Mouse (Mus musculus): Measurements from ENCODE around the gene Fbxo47. TPM values are rescaled to one million over a fixed set of nuclear protein-coding genes. Genes with fewer than 3 reads are reported as not detected.

Gene Fbxo47
- polyA plus RNA-seq, 1 experiment from 2014 or later, result 1.0 TPM

- Histone ChIP-seq H3K4me2 (replicated peaks; ENCODE audit: low read depth, low read length) (no peak overlapping the region), H3K4me3 (ENCODE audit: low read depth, low read length) (no peak overlapping the region), H3K9me3 (ENCODE audit: control insufficient read depth, low read length) (no peaks in the 10 kb centered on the region), H3K4me1 (replicated peaks; ENCODE audit: control insufficient read depth, insufficient read depth, low read length) (no peaks in the 10 kb centered on the region), H3K27me3 (ENCODE audit: control insufficient read depth, insufficient read depth, low read length) (no peaks in the 10 kb centered on the region), H3K27ac (ENCODE audit: low read depth, low read length) (no peak overlapping the region), H3K36me3 (ENCODE audit: control insufficient read depth, insufficient read depth, low read length) (no peaks in the 10 kb centered on the region), H3K9ac (ENCODE audit: low read depth, low read length) (no peak overlapping the region)
- WGBS, result 93% methylated on average over 3 of the region's 3 CpGs
- no peak for DNase-seq (ENCODE audit: low spot score)
- no peak for ATAC-seq (ENCODE audit: low FRiP score)
Measured at GRCm38 (mm10) chr11:97866091-97866888, 17.7 kb downstream of the Fbxo47 start.

- no peak for DNase-seq (ENCODE audit: low spot score)
- no peaks in the 10 kb centered on the region for H3K9me3 ChIP-seq (ENCODE audit: control insufficient read depth, low read length)
- H3K27ac ChIP-seq (ENCODE audit: low read depth, low read length), result no peak overlapping the region
- 84% methylated on average over 5 of the region's 5 CpGs for WGBS
- no peak for ATAC-seq (ENCODE audit: low FRiP score)
- H3K36me3 ChIP-seq (ENCODE audit: control insufficient read depth, insufficient read depth, low read length), result no peaks in the 10 kb centered on the region
- H3K4me3 ChIP-seq (ENCODE audit: low read depth, low read length), result no peak overlapping the region
- H3K4me1 ChIP-seq (replicated peaks; ENCODE audit: control insufficient read depth, insufficient read depth, low read length), result no peaks in the 10 kb centered on the region
- H3K27me3 ChIP-seq (ENCODE audit: control insufficient read depth, insufficient read depth, low read length), result no peaks in the 10 kb centered on the region
- H3K4me2 ChIP-seq (replicated peaks; ENCODE audit: low read depth, low read length), result no peak overlapping the region
- H3K9ac ChIP-seq (ENCODE audit: low read depth, low read length), result no peak overlapping the region
Measured at GRCm38 (mm10) chr11:97865421-97865820, 18.5 kb downstream of the Fbxo47 start.

- 69% methylated on average over 2 of the region's 2 CpGs for WGBS
- H3K27me3 ChIP-seq (ENCODE audit: control insufficient read depth, insufficient read depth, low read length), result no peaks in the 10 kb centered on the region
- H3K4me2 ChIP-seq (replicated peaks; ENCODE audit: low read depth, low read length), result no peak overlapping the region
- H3K36me3 ChIP-seq (ENCODE audit: control insufficient read depth, insufficient read depth, low read length), result no peaks in the 10 kb centered on the region
- ATAC-seq (ENCODE audit: low FRiP score) (no peak), DNase-seq (ENCODE audit: low spot score) (no peak)
- no peaks in the 10 kb centered on the region for H3K9me3 ChIP-seq (ENCODE audit: control insufficient read depth, low read length)
- no peaks in the 10 kb centered on the region for H3K4me1 ChIP-seq (replicated peaks; ENCODE audit: control insufficient read depth, insufficient read depth, low read length)
- no peak overlapping the region for H3K4me3 ChIP-seq (ENCODE audit: low read depth, low read length)
- H3K27ac ChIP-seq (ENCODE audit: low read depth, low read length), result no peak overlapping the region
- H3K9ac ChIP-seq (ENCODE audit: low read depth, low read length), result no peak overlapping the region
Measured at GRCm38 (mm10) chr11:97862148-97862547, 21.8 kb downstream of the Fbxo47 start.

GRCm38 (mm10) chr11:97855473-97855872 lies 28.5 kb downstream of the Fbxo47 start:
- ATAC-seq (ENCODE audit: low FRiP score), result no peak
- 92% methylated on average over 2 of the region's 2 CpGs for WGBS
- no peaks in the 10 kb centered on the region for H3K36me3 ChIP-seq (ENCODE audit: control insufficient read depth, insufficient read depth, low read length)

GRCm38 (mm10) chr11:97851601-97852000 lies 32.4 kb downstream of the Fbxo47 start:
- Histone ChIP-seq H3K4me2 (replicated peaks; ENCODE audit: low read depth, low read length) (no peak overlapping the region), H3K9ac (ENCODE audit: low read depth, low read length) (no peak overlapping the region), H3K9me3 (ENCODE audit: control insufficient read depth, low read length) (no peaks in the 10 kb centered on the region), H3K27me3 (ENCODE audit: control insufficient read depth, insufficient read depth, low read length) (no peaks in the 10 kb centered on the region), H3K36me3 (ENCODE audit: control insufficient read depth, insufficient read depth, low read length) (no peaks in the 10 kb centered on the region), H3K4me1 (replicated peaks; ENCODE audit: control insufficient read depth, insufficient read depth, low read length) (no peaks in the 10 kb centered on the region), H3K4me3 (ENCODE audit: low read depth, low read length) (no peak overlapping the region), H3K27ac (ENCODE audit: low read depth, low read length) (no peak overlapping the region)
- WGBS, result 89% methylated on average over 2 of the region's 2 CpGs
- ATAC-seq (ENCODE audit: low FRiP score), result no peak
- no peak for DNase-seq (ENCODE audit: low spot score)

More at GRCm38 (mm10) chr11:97855473-97855872, 28.5 kb downstream of the Fbxo47 start:
- no peak for DNase-seq (ENCODE audit: low spot score)
- H3K4me3 ChIP-seq (ENCODE audit: low read depth, low read length), result no peak overlapping the region
- H3K27me3 ChIP-seq (ENCODE audit: control insufficient read depth, insufficient read depth, low read length), result no peaks in the 10 kb centered on the region
- H3K27ac ChIP-seq (ENCODE audit: low read depth, low read length), result no peak overlapping the region
- no peak overlapping the region for H3K4me2 ChIP-seq (replicated peaks; ENCODE audit: low read depth, low read length)
- H3K9me3 ChIP-seq (ENCODE audit: control insufficient read depth, low read length), result no peaks in the 10 kb centered on the region
- no peaks in the 10 kb centered on the region for H3K4me1 ChIP-seq (replicated peaks; ENCODE audit: control insufficient read depth, insufficient read depth, low read length)
- no peak overlapping the region for H3K9ac ChIP-seq (ENCODE audit: low read depth, low read length)

GRCm38 (mm10) chr11:97850367-97850766 lies 33.6 kb downstream of the Fbxo47 start:
- DNase-seq (ENCODE audit: low spot score) (no peak), ATAC-seq (ENCODE audit: low FRiP score) (no peak)
- 73% methylated on average over 6 of the region's 6 CpGs for WGBS
- H3K9ac ChIP-seq (ENCODE audit: low read depth, low read length), result no peak overlapping the region
- no peaks in the 10 kb centered on the region for H3K9me3 ChIP-seq (ENCODE audit: control insufficient read depth, low read length)
- H3K4me3 ChIP-seq (ENCODE audit: low read depth, low read length), result no peak overlapping the region
- H3K27me3 ChIP-seq (ENCODE audit: control insufficient read depth, insufficient read depth, low read length), result no peaks in the 10 kb centered on the region
- no peaks in the 10 kb centered on the region for H3K36me3 ChIP-seq (ENCODE audit: control insufficient read depth, insufficient read depth, low read length)
- no peak overlapping the region for H3K27ac ChIP-seq (ENCODE audit: low read depth, low read length)
- no peak overlapping the region for H3K4me2 ChIP-seq (replicated peaks; ENCODE audit: low read depth, low read length)
- no peaks in the 10 kb centered on the region for H3K4me1 ChIP-seq (replicated peaks; ENCODE audit: control insufficient read depth, insufficient read depth, low read length)

GRCm38 (mm10) chr11:97842001-97842400 lies 42.0 kb downstream of the Fbxo47 start:
- WGBS, result 42% methylated on average over 4 of the region's 4 CpGs
- Histone ChIP-seq H3K9me3 (ENCODE audit: control insufficient read depth, low read length) (no peaks in the 10 kb centered on the region), H3K9ac (ENCODE audit: low read depth, low read length) (peak overlapping the region; percentile 23; the same call in 1 of the 2 replicates), H3K4me3 (ENCODE audit: low read depth, low read length) (peak overlapping the region; percentile 53; the same call in 1 of the 2 replicates), H3K4me2 (replicated peaks; ENCODE audit: low read depth, low read length) (peak overlapping the region; percentile 31), H3K4me1 (replicated peaks; ENCODE audit: control insufficient read depth, insufficient read depth, low read length) (no peaks in the 10 kb centered on the region; the same call in 1 of the 2 replicates), H3K27ac (ENCODE audit: low read depth, low read length) (0 out of 2 replicates have a peak overlapping the region, but pooled peaks have one; percentile 11), H3K36me3 (ENCODE audit: control insufficient read depth, insufficient read depth, low read length) (no peaks in the 10 kb centered on the region), H3K27me3 (ENCODE audit: control insufficient read depth, insufficient read depth, low read length) (no peaks in the 10 kb centered on the region)
- DNase-seq (ENCODE audit: low spot score) (peak; percentile 32), ATAC-seq (ENCODE audit: low FRiP score) (no peak)

- Histone ChIP-seq H3K9ac (ENCODE audit: low read depth, low read length) (peak overlapping the region; percentile 73), H3K4me3 (ENCODE audit: low read depth, low read length) (peak overlapping the region; percentile 53), H3K4me1 (replicated peaks; ENCODE audit: control insufficient read depth, insufficient read depth, low read length) (no peaks in the 10 kb centered on the region; the same call in 1 of the 2 replicates), H3K27me3 (ENCODE audit: control insufficient read depth, insufficient read depth, low read length) (no peaks in the 10 kb centered on the region), H3K9me3 (ENCODE audit: control insufficient read depth, low read length) (no peaks in the 10 kb centered on the region), H3K36me3 (ENCODE audit: control insufficient read depth, insufficient read depth, low read length) (no peaks in the 10 kb centered on the region), H3K4me2 (replicated peaks; ENCODE audit: low read depth, low read length) (peak overlapping the region; percentile 31), H3K27ac (ENCODE audit: low read depth, low read length) (peak overlapping the region; percentile 78)
- ATAC-seq (ENCODE audit: low FRiP score) (peak; percentile 71), DNase-seq (ENCODE audit: low spot score) (peak; percentile 84)
- 1% methylated on average over 22 of the region's 22 CpGs for WGBS
Measured at GRCm38 (mm10) chr11:97840991-97841661, 42.8 kb downstream of the Fbxo47 start.

All from hindbrain, embryonic 11.5 days (tissue).